Mouse (Mus musculus) bone marrow macrophage, adult 2 months (primary cell): ENCODE measurements around the gene Arhgap30.

Source experiments
- CTCF ChIP-seq: IDR thresholded peaks from 2 replicates; pipeline ENCODE4 v1.5.1; 2012; ENCODE audit warnings: low read depth, mild to moderate bottlenecking, low read length, moderate library complexity
- POLR2A ChIP-seq: IDR thresholded peaks from 2 replicates; pipeline ENCODE4 v1.6.1; 2012; ENCODE audit warnings: mild to moderate bottlenecking, low read depth, low read length, borderline replicate concordance

DNA sequence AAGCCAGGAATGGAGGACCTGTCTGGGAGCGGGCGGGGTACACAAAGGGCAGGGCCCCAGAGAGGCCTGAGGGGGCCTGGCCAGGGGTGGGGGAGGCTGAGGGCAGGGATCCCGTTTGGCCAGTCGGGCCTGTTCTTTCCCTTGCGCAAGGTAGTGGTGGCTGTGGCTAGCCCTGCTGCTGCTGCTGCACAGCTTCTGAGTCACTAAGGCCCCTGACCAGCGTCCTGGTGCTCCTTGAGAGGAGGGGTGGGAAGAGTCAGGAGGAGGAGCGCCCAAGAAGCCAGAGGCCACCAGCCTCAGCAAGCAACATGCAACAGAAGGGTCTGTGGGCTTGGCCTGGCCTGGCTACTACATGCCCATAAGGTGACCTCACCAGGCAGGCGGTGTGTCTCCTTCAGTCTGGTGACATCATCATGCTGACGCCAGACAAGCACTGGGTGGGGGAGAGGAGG, 13.1 kb upstream of the Arhgap30 start:
- TF ChIP-seq CTCF, result no peak
- TF ChIP-seq POLR2A, result no peak
